Mouse (Mus musculus): ENCODE measurements around the gene Mr1. TPM values are rescaled to one million over a fixed set of nuclear protein-coding genes. Genes with fewer than 3 reads are reported as not detected.

Gene Mr1
- polyA plus RNA-seq, 1 experiment from 2014 or later, result 28.4 TPM

- in situ Hi-C loops (cut with MboI; ENCODE audit: low pct_unique_long_range_greater_than_20kb), result loop anchor here (5.0 to 25.0 kb wide), 3 partner anchors 46 to 1586 kb away; no protein-coding TSS in a partner anchor
- ChIA-PET CTCF (interaction anchor here (0.9 to 8.9 kb wide), 5 partner anchors 31 to 126 kb away, joined by 3 to 71 read pairs (median 4); no protein-coding TSS in a partner anchor), POLR2A (interaction anchor here (0.8 to 6.6 kb wide), 14 partner anchors 13 to 146 kb away, joined by 3 to 78 read pairs (median 6); partner anchors contain the start of genes BC034090 and Mr1)
- TF ChIP-seq CTCF (IDR thresholded peaks at IDR 0.05), result no peak
- ATAC-seq, result peak; percentile 5
- H3K27me3 ChIP-seq, result no peaks in the 10 kb centered on the region
- DNase-seq (ENCODE audit: low read depth, low spot score), result no peak
Measured at GRCm38 (mm10) chr1:155097931-155098485, 48.6 kb downstream of the Mr1 start.

- ChIA-PET CTCF (interaction anchor here (0.8 to 8.9 kb wide), 6 partner anchors 30 to 127 kb away, joined by 3 to 71 read pairs (median 4); no protein-coding TSS in a partner anchor), POLR2A (interaction anchor here (0.6 to 6.6 kb wide), 10 partner anchors 13 to 137 kb away, joined by 3 to 78 read pairs (median 6); no protein-coding TSS in a partner anchor)
- no peak for ATAC-seq
- H3K27me3 ChIP-seq, result no peaks in the 10 kb centered on the region
- no peak for TF ChIP-seq CTCF (IDR thresholded peaks at IDR 0.05)
- in situ Hi-C loops (cut with MboI; ENCODE audit: low pct_unique_long_range_greater_than_20kb), result loop anchor here (5.0 to 25.0 kb wide), 3 partner anchors 45 to 1585 kb away; no protein-coding TSS in a partner anchor
- no peak for DNase-seq (ENCODE audit: low read depth, low spot score)
Measured at GRCm38 (mm10) chr1:155097354-155097753, 49.3 kb downstream of the Mr1 start.

- DNase-seq (ENCODE audit: low read depth, low spot score) (no peak), ATAC-seq (no peak)
- no peaks in the 10 kb centered on the region for H3K27me3 ChIP-seq
- ChIA-PET CTCF (interaction anchor here (0.8 to 8.9 kb wide), 6 partner anchors 35 to 68 kb away, joined by 3 to 71 read pairs (median 3); no protein-coding TSS in a partner anchor), POLR2A (interaction anchor here (0.9 to 6.6 kb wide), 8 partner anchors 10 to 138 kb away, joined by 3 to 78 read pairs (median 6); no protein-coding TSS in a partner anchor)
- TF ChIP-seq CTCF (IDR thresholded peaks at IDR 0.05), result no peak
- in situ Hi-C loops (cut with MboI; ENCODE audit: low pct_unique_long_range_greater_than_20kb), result loop anchor here (5.0 to 25.0 kb wide), 3 partner anchors 44 to 1584 kb away; no protein-coding TSS in a partner anchor
Measured at GRCm38 (mm10) chr1:155096620-155097261, 49.9 kb downstream of the Mr1 start.

GRCm38 (mm10) chr1:155093971-155094707, 52.5 kb downstream of the Mr1 start:
- ChIA-PET CTCF (interaction anchor here (1.2 to 8.9 kb wide), 3 partner anchors 19 to 123 kb away, joined by 3 to 71 read pairs (median 6); no protein-coding TSS in a partner anchor), POLR2A (interaction anchor here (0.8 to 6.6 kb wide), 4 partner anchors 8 to 114 kb away, joined by 3 to 78 read pairs (median 6); no protein-coding TSS in a partner anchor)
- no peak for TF ChIP-seq CTCF (IDR thresholded peaks at IDR 0.05)
- DNase-seq (ENCODE audit: low read depth, low spot score) (no peak), ATAC-seq (no peak)
- no peaks in the 10 kb centered on the region for H3K27me3 ChIP-seq
- in situ Hi-C loops (cut with MboI; ENCODE audit: low pct_unique_long_range_greater_than_20kb), result loop anchor here (25.0 kb wide), 1 partner anchor 1582 kb away; no protein-coding TSS in a partner anchor

- ChIA-PET POLR2A (interaction anchor here (0.6 to 1.7 kb wide), 3 partner anchors 9 to 1507 kb away, joined by 3 to 4 read pairs (median 3); no protein-coding TSS in a partner anchor), CTCF (interaction anchor here (0.9 to 8.9 kb wide), 5 partner anchors 15 to 150 kb away, joined by 3 to 71 read pairs (median 3); no protein-coding TSS in a partner anchor)
- in situ Hi-C loops (cut with MboI; ENCODE audit: low pct_unique_long_range_greater_than_20kb), result loop anchor here (25.0 kb wide), 1 partner anchor 1581 kb away; no protein-coding TSS in a partner anchor
- no peaks in the 10 kb centered on the region for H3K27me3 ChIP-seq
- DNase-seq (ENCODE audit: low read depth, low spot score), result no peak
- TF ChIP-seq CTCF (IDR thresholded peaks at IDR 0.05), result no peak
- ATAC-seq, result peak; percentile 76
Measured at GRCm38 (mm10) chr1:155093145-155093791, 53.3 kb downstream of the Mr1 start.

- no peak for ATAC-seq
- no peak for TF ChIP-seq CTCF (IDR thresholded peaks at IDR 0.05)
- no peak for DNase-seq (ENCODE audit: low read depth, low spot score)
- POLR2A ChIA-PET, result no interaction called here
- no peaks in the 10 kb centered on the region for H3K27me3 ChIP-seq
- CTCF ChIA-PET, result interaction anchor here (1.2 to 8.9 kb wide), 6 partner anchors 18 to 125 kb away, joined by 3 to 71 read pairs (median 4); no protein-coding TSS in a partner anchor
- in situ Hi-C loops (cut with MboI; ENCODE audit: low pct_unique_long_range_greater_than_20kb), result loop anchor here (25.0 kb wide), 1 partner anchor 1580 kb away; no protein-coding TSS in a partner anchor
Measured at GRCm38 (mm10) chr1:155091842-155092800, 54.5 kb downstream of the Mr1 start.

- DNase-seq (ENCODE audit: low read depth, low spot score) (no peak), ATAC-seq (no peak)
- ChIA-PET CTCF (interaction anchor here (1.2 to 8.9 kb wide), 6 partner anchors 18 to 190 kb away, joined by 3 to 71 read pairs (median 3); no protein-coding TSS in a partner anchor), POLR2A (no interaction called here)
- no peak for TF ChIP-seq CTCF (IDR thresholded peaks at IDR 0.05)
- no peaks in the 10 kb centered on the region for H3K27me3 ChIP-seq
- in situ Hi-C loops (cut with MboI; ENCODE audit: low pct_unique_long_range_greater_than_20kb), result loop anchor here (25.0 kb wide), 1 partner anchor 1579 kb away; no protein-coding TSS in a partner anchor
Measured at GRCm38 (mm10) chr1:155091374-155091841, 55.2 kb downstream of the Mr1 start.

- DNase-seq (ENCODE audit: low read depth, low spot score) (no peak), ATAC-seq (no peak)
- CTCF ChIA-PET, result interaction anchor here (1.2 to 1.7 kb wide), 5 partner anchors 17 to 191 kb away, joined by 3 to 4 read pairs (median 3); no protein-coding TSS in a partner anchor
- in situ Hi-C loops (cut with MboI; ENCODE audit: low pct_unique_long_range_greater_than_20kb), result loop anchor here (25.0 kb wide), 1 partner anchor 1578 kb away; no protein-coding TSS in a partner anchor
- POLR2A ChIA-PET, result no interaction called here
- no peaks in the 10 kb centered on the region for H3K27me3 ChIP-seq
- no peak for TF ChIP-seq CTCF (IDR thresholded peaks at IDR 0.05)
Measured at GRCm38 (mm10) chr1:155090736-155091135, 55.9 kb downstream of the Mr1 start.
